Mouse (Mus musculus) retina, embryonic 14.5 days (tissue): Measurements from ENCODE around the gene Ncs1.

ENCODE experiments used
- DNase-seq: peaks from one replicate; pipeline ENCODE4 v3.0.0-alpha.2; 2015; ENCODE audit warnings: low spot score

Gene Ncs1

DNA sequence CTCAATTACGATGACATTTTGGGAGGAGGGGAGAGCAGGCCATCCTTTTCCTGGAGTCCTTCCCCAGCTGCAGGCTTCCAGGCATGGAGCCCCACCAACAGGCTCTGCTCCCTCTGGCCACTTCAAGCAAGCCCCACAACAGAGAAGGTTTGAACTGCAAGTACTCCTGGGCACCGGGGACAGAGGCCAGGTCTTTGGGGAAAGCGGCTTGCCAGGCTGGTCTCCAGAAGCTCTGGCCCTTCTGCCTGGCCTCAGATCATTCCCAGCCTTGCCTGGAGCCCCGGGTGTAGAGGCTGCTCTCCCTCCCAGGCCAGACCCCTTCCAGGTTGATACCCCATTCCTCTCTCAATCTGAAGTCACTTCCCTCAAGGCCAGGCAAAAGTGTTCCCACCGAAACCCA is 572 bp upstream of the Ncs1 start:
- DNase-seq = no peak

DNA sequence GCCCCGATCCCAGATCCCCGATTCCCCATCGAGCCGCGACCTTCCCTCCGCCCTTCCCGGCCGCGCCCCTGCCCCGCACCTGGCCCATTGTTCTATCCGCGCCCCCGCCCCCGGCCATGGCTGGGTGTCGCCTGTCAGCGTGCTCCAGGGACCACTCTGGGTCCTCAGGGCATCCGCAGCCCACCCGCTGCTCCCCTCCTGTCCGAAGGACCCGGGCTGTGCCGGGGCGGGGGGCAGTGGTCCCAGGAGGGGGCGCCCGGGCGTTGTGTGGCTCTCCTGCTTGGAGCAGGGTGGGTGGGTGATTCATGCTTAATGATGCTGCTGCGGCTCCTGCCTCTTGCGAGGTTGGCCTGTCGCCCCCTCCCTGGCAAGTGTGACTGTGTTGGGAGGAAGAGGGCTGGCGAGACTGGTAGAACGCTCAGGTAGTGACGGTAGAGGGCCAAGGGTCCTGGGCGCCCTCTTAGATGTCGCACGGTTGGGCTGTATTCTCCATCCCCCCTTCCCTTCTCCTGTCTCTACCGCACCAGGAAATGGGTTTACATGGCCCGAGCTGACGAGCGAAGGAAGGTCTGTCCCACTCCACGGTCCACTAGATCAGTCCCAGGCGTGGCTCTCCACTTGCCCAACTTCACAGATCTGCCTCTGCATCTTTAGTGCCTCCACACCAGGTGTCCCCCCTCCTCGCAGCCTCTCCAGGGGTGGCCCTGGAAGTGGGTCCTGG is 788 bp downstream of the Ncs1 start:
- peak; percentile 56 for DNase-seq

DNA sequence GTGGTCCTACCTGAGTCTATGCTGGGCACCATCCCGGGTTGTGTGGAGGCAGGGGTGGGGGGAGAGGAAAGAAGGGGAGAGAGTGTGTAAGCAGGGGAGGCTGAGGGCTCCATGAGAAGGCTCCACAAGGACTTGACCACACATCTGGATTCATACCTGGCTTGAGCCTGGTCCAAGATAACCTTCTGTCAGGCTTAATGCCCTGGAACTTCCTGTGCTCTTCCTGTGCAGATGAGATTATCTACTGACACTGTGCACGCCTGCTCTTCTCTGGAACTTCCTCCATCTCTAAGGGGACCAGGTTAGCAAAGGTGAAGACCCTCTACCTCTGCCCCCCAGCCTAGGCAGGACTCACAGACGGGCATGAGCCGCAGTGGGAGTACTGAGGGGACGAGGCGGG is 3.2 kb downstream of the Ncs1 start:
- DNase-seq = no peak

DNA sequence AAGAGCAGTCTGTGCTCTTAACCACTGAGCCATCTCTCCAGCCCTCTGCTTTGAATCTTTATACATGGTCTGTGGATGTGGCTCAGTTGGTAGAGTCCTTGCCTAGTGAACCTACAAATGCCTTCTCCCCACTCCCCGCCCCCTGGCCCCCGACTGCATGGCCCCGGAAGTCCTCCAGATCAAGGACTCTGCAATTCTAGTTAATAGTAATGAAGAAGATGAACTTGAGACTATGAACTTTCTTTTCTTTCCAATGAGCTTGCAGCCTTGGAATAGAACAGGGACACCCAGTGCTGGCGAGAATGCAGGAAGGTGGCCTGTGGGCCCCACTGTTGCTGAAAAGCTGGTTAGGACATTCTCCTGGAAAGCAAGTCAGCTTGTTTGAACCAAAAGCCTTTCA is 6.5 kb downstream of the Ncs1 start:
- DNase-seq = no peak

DNA sequence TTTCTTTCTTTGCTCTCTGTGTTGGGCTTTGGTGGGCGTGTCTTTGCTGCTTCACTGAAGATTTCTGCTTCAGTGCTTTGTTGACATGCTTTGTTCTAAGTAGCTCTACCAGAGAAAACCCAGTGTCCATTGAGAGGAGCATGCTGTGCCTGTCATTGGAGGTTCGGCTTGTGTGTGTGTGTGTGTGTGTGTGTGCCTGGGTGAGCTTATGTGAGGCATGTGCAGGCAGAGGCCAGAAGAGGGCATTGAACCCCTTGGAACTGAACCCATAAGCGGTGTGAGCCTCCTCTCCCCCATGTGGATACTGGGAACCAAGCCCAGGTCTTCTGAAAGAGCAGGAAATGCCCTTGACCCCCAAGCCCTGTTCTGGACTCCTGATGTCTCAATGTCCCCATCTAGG is 7.8 kb downstream of the Ncs1 start:
- peak; percentile 82 for DNase-seq

DNA sequence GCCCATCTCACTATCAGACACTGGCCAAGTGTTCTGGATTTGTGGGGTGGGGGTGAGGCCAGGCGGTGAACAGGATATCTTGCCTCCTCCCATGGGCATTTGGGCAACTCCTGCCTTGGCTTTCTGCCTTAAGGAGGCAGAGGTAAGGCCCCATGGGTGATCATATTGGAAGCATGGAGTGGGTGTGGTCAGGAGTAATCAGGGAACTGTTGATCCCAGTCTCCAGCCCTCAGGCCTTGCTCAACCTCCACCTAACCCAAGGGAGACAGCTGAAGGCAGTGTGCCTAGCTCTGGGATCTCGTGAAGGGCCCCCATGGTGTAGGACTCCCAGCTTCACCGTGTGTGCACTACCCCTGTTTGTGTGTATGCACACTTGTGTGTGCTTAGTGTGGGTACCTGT is 9.2 kb downstream of the Ncs1 start:
- DNase-seq = no peak

DNA sequence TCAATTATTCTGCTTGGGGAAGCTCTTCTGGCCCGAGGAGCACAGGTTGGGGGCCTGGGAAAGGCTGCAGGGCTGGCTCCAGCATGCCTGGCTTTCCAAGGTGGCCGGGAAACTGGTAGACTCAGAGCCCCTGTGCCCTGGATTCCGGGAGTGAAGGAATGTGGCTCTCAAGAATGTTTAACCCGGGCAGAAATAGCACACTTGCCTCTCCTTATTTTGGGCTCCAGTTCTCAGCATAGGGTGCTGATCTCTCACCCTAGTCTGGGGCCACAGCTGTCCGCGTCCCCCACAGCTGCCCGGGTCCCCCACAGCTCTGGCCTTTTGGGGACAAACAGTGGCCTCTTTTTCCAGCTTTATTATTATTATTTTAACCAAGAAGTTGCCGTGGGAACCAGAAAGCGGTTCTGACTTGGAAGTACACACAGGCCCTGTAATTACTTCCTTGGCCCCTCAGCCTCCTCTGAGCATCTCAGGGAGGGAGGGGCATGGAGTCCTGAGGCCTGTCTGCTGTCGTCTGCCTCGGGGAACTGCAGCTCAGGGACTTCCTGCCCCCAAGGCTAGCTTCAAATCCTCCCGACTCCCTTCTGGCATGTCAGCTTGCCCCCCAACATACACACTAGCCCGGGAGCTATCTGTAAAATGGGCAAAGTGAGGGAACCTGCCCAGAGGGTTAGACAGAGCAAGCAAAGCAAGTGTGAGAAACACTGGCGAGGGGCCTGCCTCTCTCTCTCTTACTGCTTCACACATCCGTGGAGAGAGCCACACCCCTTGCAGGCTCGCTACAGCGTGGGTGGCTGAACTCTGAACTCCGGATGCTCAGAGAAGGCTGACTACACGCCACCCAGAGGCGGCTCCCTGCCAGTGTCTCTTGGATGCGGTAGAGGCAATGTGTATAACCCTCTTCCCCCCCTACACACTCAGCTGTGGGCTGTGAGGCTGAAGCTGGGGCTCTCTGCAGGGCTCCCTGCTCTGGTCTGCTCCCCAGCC is 10.6 kb downstream of the Ncs1 start:
- peak; percentile 76 for DNase-seq

DNA sequence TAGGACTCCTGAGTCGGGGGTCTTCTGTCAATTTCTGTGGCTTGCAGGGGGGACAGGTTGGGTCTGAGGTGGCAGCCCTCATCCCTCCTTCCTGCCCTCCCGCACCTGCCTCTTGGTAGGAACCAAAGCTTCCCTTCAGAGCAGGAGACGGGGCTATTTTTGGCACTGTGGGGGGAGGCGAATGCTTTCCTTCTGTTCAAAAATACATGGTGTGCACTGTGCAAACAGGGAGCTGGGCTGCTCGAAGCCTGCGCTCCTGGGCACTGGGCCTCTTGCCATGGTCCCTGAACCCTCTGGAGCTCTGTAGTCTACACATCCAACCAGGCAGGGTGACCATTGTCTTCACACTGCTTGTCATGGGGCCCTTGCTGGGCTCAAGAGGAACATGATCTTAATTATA is 11.5 kb downstream of the Ncs1 start:
- DNase-seq = no peak

DNA sequence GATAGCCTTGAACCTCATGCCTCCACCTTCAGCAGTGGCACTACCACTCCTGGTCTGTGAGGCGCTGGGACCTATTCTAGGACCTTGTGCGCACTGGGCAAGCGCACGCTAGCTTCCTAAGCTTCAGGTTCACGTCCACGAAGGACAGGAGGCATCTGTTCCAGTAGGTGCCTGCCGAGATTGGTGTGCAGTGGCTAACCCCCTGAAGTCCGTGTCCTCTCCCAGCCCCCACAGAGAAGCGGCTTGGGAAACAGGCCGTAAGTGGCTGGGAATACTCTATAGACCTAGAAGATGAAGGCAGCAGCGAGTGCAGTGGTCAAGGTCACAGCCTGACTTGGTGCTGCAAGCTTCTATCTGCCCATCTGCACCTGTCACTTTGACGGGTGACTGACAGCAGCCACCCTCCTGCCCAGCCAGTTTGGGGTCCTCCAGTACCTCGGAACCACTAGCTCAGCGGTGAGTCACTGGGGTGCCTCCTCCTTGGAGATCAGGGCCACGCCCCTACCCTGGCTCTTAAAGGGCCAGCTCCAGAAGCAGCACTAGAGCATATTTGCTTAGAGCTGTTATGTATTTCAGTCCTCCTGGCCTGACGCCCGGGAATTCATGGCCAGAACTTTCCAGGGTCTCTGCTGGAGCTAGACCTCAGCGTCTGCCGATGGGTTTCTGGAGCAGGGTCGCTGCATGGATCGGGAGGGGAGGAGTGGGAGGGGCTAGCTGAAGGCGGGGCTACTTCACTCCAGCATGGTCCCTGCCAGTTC is 13.2 kb downstream of the Ncs1 start:
- DNase-seq = peak; percentile 68

DNA sequence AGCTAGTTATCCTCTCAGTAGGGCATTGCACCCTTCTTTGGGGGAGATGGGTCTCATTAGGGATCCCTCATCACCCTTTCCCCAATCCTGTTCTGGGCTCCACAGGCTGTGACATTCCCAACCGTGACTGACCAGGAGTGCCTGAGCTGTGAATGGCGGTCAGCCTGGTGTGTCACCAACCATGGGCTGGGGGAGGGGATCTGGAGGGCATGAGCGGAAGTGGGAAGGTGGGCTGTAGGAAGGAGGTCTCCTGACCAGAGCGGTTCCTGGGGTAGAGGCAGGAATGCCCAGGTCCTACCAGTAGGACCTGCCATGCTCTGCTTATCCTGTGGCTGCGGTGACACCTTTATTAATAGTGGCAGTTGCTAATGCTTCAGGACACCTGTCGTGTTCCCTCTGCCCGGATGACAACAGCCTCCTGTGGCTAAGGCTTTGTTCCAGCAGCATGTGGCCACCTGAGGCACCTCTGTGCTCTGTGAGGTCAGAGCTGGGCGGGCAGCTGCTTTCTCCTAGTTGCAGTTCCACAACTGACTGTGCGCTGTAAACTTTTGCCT is 13.8 kb downstream of the Ncs1 start:
- DNase-seq = no peak

DNA sequence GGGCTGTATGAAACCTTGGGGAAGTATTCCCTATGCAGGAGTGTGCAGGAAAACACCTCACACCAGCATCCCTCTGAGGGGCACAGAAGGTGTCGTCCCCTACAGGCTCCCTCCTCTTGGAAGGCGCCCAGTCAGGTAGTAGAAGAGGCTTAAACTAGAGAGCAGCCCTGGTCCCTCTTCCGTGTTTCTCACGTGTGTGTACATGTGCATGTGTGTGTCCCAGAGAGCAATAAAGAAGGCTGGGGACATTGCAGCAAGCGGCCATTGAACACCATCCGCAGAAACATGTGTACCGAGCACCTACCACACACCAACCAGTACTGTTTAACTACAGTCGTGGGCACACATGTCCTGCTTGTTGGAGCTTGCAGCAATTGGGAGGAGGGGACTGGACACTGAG is 14.9 kb downstream of the Ncs1 start:
- DNase-seq = no peak

DNA sequence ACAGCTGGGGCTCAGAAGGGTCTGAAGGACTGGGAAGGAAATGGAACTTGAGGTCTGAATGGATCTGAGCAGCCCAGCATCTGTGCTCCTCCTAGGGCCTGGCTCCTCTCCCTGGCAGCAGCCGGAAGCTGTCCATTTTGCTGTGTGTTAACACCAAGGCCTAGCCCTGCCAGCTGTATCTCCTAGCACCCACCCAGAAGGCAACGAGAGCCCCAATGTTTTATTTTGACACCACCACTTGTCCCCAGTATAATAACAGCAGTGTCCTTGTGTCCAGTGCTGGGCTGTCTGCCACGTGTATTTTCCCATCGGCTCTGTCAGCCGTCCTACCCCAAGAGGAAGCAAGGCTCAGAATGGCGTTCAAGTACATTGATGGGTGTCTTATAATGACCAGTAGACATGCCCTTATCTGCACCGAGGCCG is 17.4 kb downstream of the Ncs1 start:
- no peak for DNase-seq

DNA sequence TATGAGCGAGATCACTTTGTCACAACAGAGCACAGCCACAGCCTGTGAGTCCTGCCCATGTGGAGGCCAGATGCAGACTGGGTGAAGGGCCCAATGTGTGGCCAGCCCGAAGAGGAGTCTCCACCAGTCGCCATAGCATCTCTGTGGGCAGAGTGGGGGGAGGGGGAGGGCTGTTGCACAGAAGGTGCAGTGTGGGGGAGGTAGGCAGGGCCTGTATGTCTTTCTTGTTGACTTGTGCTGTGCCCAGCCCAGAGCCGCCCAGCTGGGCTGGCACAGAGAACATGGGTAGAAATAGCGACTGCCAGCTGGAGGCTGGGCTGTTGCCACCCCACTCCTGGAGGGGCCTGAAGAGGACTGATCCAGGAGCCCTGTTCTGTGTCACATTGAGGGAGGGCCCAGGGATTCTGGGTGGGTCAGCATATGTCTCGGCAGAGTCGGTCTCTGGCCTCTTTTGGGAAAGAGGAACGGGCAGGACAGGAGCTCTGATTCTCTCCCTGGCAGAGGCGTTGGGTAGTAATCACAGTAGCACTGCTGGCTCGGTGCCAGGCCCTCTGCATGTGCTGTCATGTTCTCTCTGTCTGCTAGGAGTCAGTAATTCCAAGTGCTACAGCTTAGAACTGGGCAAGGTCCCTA is 18.2 kb downstream of the Ncs1 start:
- no peak for DNase-seq

DNA sequence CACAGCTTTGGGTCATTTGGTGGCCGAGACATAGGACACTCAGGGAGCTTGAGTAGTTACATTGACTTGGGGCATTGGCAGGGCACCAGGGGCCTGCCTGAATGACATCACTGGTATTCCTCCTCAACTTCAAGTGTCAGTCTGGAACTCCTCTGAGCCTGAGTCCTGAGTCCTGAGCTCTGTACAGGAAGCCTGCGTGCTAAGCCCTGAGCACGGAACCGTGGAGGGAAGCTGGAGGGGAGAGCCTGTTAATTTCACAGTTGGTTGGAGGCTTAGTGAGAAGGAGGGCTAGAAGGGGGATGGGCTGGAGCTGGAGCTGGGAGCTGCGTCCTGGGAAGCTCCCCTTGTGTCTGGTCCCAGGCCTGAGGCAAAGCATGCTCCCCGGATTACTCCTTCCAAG is 21.8 kb downstream of the Ncs1 start:
- DNase-seq = peak; percentile 79

DNA sequence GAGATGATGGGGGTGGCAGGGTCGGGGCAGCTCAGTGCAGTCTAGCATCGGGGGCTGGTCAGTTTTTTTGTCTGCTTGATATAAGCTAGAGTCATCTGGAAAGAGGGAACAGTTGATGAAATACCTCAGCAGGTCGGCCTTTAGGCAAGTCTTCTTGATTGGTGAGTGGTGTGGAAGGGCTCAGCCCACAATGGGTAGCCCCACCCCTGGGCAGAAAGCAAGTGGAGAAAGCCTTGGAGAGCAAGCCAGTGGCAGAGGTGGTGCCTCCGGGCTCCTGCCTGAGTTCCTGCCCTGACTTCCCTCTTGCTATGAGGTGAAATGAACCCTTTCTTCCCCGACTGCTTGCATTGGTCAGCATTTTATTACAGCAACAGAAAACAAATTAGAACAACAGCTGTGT is 23.0 kb downstream of the Ncs1 start:
- no peak for DNase-seq

DNA sequence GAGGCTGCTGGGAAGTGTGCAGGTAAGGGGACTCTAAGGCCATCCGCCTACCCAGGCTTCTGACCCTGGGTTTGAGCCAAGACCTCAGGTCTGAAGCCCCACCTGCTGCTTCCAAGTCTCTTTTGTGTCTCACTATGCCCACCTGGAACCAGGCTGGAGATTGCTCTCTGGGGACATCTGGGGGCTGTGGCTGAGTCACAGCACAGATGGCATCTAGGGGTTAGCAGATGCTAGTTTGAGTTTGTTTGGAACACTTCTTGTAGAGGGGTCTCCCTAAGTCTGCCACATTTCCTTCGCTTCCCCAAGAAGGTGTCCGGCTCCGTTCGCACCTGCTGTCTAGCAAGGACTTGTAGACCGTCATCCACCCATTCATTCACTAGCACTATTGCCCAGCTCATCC is 23.6 kb downstream of the Ncs1 start:
- DNase-seq = no peak

DNA sequence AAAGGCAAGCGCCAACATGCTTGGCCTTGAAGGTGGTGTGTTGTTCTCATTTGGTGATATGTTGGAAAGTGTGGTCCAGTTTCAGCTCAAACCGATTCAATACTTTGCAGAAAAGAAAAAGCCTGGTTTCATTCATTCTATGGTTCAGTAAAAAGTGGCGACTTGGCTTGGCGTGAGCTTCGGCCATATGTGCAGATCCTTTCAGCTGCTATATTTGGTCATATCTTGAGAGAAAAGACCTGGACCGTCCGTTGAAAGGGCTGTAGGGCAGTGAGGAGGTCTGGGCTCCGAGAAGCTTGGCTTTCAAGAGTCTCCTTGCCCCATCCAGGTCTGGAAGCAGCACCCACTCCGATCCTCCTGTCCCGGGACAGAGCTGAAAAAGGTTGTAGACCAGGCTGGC is 24.2 kb downstream of the Ncs1 start:
- DNase-seq = no peak

DNA sequence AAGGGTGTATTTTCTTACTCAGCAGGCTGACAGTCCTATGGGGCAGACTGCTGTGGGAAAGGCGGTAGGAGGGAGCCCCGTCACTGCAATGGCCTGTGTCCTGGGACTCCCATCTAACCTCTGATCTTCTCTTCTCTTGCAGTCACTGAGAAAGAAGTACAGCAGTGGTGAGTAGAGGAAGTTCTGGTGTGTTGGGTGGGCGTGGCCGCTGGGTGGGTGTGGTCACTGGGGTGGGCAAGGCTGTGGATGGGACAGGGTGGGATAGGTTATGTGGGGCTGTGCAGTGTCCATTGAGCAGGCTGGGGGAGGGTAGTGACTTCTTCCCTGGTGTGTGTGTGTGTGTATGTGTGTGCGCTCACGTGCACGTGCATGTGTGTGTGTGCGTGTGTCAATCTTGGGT is 24.8 kb downstream of the Ncs1 start:
- DNase-seq = no peak

DNA sequence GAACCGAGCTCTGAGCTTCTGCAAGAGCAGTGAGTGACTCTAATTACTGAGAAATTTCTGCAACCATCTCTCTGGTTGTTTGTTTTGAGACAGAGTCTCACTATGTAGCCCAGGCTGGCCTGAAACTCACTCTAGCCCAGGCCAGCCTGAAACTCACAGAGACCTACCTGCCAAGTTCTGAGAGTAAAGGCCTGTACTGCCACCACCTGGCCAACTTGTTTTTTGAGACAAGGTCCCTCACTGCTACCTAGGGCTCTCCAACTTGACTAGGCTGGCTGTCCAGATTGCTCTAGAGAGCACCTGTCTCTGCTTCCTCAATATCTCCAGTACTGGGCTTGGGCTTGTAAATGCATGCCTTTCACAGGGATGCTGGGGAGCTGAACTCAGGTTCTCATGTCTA is 25.4 kb downstream of the Ncs1 start:
- DNase-seq = no peak

DNA sequence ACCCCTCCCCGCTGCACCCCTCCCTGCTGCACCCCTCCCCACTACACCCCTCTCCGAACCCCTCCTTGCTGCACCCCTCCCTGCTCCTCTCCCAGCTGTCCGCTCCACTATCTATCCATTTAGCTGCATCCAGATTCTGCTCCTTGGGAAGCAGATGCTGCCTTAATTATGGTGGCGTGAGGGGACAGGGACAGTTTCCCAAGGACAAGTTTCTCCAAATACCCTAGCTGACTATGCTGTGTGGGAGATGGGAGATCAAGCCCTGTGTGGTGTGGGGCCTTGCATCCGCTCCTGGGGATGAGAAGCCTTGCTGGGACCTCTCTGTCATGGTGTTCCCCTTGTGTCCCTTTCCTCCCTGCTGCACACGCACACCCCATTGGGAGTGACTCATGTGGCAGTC is 29.4 kb downstream of the Ncs1 start:
- no peak for DNase-seq

DNA sequence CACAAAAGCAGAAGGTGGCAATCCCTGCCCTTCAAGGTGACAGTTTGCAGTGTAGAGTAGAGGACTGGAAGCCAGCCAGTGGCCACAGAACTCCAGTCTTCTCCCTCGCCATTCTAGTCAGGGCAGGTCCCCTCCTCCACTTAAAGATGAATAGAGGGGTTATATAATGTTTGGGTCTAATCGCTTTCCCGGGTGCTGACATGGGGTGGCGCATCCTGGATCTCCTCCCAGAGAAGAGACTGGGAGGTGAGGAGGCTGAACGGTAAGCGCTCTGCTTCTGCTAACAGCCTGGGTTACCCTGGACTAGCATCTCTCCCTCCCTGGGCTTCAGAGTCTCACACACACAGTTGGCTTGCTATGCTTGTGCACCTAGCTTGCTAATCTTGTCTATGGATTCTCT is 32.2 kb downstream of the Ncs1 start:
- DNase-seq = no peak

DNA sequence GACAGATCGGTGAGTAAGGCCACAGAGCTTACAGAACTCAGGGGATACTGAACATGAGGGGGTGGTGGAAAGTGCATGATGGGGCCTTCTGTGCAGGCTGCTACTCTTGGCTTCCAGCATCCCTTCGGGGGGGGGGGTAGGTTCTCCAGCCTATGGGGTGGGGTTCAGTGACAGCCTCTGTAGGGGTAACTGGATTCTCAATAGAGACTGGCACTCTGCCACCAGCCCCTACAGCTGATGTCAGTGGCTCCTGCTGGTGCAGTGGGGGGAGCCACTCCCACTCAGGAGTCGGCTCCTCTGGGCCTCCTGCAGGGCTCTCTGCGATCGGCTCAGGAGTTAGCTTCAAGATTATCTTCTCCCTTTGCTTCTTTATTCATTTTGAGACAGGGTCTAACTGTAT is 32.9 kb downstream of the Ncs1 start:
- DNase-seq = no peak
